Mouse (Mus musculus) olfactory bulb, adult 2 months (tissue): Measurements from ENCODE around the gene Homer3. TPM values are rescaled to one million over a fixed set of nuclear protein-coding genes. Genes with fewer than 3 reads are reported as not detected.

ENCODE experiments used
- H3K27ac ChIP-seq: fragments of 200-500 bp; 2 replicates; pipeline ENCODE4 v1.5.1; 2012; ENCODE audit warnings: low read depth, low read length; ENCODE audit not compliant: insufficient read depth
- H3K4me1 ChIP-seq: fragments of 200-500 bp; 2 replicates; pipeline ENCODE4 v1.6.1; 2012; ENCODE audit warnings: low read length; ENCODE audit not compliant: control insufficient read depth, insufficient read depth
- H3K4me3 ChIP-seq: fragments of 200-500 bp; 2 replicates; pipeline ENCODE4 v1.5.1; 2012; ENCODE audit warnings: mild to moderate bottlenecking, low read depth, low read length, moderate library complexity; ENCODE audit not compliant: insufficient read depth
- CTCF ChIP-seq: fragments of 200-500 bp; IDR thresholded peaks from 2 replicates; pipeline ENCODE4 v1.5.1; 2012; ENCODE audit warnings: low read depth, mild to moderate bottlenecking, low read length, moderate library complexity; ENCODE audit not compliant: insufficient read depth
- POLR2A ChIP-seq: fragments of 200-500 bp; IDR thresholded peaks from 2 replicates; pipeline ENCODE4 v1.6.1; 2012; ENCODE audit warnings: mild to moderate bottlenecking, low read depth, low read length, moderate library complexity; ENCODE audit not compliant: insufficient read depth
- WGBS: fragments of 180-500 bp; shearing (Covaris S2); methylation state at CpG from one replicate; pipeline ENCODE4 v1.1.7; 2018; 5-methylcytosine and 5-hydroxymethylcytosine counted together
- polyA plus RNA-seq: library from polyadenylated mRNA; stranded (reverse); fragments of >200 nt; gene quantifications from 2 replicates; pipeline ENCODE4 v1.2.4, GENCODE M21; 2012; ENCODE audit warnings: low replicate concordance; ENCODE audit not compliant: missing spikeins, insufficient read depth, insufficient read length

The Homer3 gene
- polyA plus RNA-seq, 1 experiment, result not detected

DNA sequence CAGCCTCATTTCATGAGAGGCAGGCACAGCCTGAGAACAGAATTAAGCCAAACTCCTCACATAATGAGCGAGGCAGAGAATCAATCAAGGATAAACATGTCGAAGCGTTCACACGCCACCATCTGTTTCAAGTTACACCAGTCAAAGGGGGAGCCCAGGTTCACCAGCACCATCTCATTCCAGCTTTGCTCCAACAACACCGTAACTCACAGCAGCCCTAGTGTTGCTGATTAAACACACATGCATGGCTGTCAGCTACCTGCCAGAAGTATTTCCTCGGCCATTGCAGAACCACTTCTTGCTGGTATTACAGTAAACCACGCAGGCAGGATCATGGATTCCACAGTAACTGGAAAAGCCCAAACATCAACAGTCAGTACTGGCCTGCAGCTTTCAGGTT lies 60.4 kb downstream of the Homer3 start:
- H3K4me3 ChIP-seq, result no peak overlapping the region
- peaks cover 15% of the 10 kb centered on the region for H3K4me1 ChIP-seq
- H3K27ac ChIP-seq, result no peak overlapping the region
- TF ChIP-seq CTCF (no peak), POLR2A (no peak)
- WGBS, result 80% methylated on average over 7 of the region's 7 CpGs

DNA sequence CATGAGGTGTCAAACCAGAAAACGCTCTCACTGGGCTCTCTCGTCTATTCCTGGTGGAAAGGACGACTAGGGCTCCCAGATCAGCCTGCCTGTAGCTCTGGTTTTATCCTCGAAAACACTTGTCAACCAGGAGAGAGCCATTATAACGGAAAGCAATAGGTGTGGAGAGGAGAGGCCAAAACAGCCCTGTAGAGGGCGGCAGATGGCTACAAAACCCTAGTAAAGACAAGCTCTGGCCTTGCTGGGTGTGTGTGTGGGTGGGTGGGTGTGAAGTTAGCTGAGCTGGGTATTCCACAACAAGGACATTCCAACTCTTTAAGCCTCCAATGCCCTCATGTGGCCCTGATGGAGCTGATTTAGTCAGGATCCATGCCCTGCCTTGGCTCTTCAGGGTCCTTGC lies 61.1 kb downstream of the Homer3 start:
- WGBS, result 47% methylated on average over 6 of the region's 6 CpGs
- Histone ChIP-seq H3K4me1 (peaks cover 19% of the 10 kb centered on the region), H3K27ac (no peak overlapping the region), H3K4me3 (no peak overlapping the region)
- TF ChIP-seq POLR2A (no peak), CTCF (no peak)

Other genes starting within 250 kb of the Homer3 start
- not detected in 2 replicates for gene Mau2, start 240.1 kb upstream of the Homer3 start, polyA plus RNA-seq
- not detected in 2 replicates for gene Sugp1, start 240.0 kb upstream of the Homer3 start, polyA plus RNA-seq
- gene Tm6sf2, start 209.9 kb upstream of the Homer3 start, polyA plus RNA-seq, result not detected in 2 replicates
- not detected in 2 replicates for gene Hapln4, start 199.4 kb upstream of the Homer3 start, polyA plus RNA-seq
- 84.7 TPM in 1 of 2 replicates, not detected in the other for gene Ncan, start 162.0 kb upstream of the Homer3 start, polyA plus RNA-seq
- not detected in 2 replicates for gene Nr2c2ap, start 151.5 kb upstream of the Homer3 start, polyA plus RNA-seq
- gene Rfxank, start 143.7 kb upstream of the Homer3 start, polyA plus RNA-seq, result not detected in 2 replicates
- not detected in 2 replicates for gene Borcs8, start 143.3 kb upstream of the Homer3 start, polyA plus RNA-seq
- gene Mef2b, start 143.1 kb upstream of the Homer3 start, polyA plus RNA-seq, result not detected in 2 replicates
- gene Tmem161a, start 110.5 kb upstream of the Homer3 start, polyA plus RNA-seq, result not detected in 2 replicates
- not detected in 2 replicates for gene Slc25a42, start 70.5 kb upstream of the Homer3 start, polyA plus RNA-seq
- gene Sugp2, start 48.6 kb upstream of the Homer3 start, polyA plus RNA-seq, result not detected in 2 replicates
- not detected in 2 replicates for gene Armc6, start 48.4 kb upstream of the Homer3 start, polyA plus RNA-seq
- gene Ddx49, start 19.7 kb downstream of the Homer3 start, polyA plus RNA-seq, result not detected in 2 replicates
- not detected in 2 replicates for gene Cope, start 19.7 kb downstream of the Homer3 start, polyA plus RNA-seq
- gene Cers1, start 32.9 kb downstream of the Homer3 start, polyA plus RNA-seq, result not detected in 2 replicates
- gene Gdf1, start 47.0 kb downstream of the Homer3 start, polyA plus RNA-seq, result not detected in 2 replicates
- gene Upf1, start 70.5 kb downstream of the Homer3 start, polyA plus RNA-seq, result not detected in 2 replicates
- gene Comp, start 90.7 kb downstream of the Homer3 start, polyA plus RNA-seq, result not detected in 2 replicates
- not detected in 2 replicates for gene Crtc1, start 156.8 kb downstream of the Homer3 start, polyA plus RNA-seq
- not detected in 2 replicates for gene Klhl26, start 194.1 kb downstream of the Homer3 start, polyA plus RNA-seq
- gene Tmem59l, start 204.5 kb downstream of the Homer3 start, polyA plus RNA-seq, result not detected in 2 replicates
- gene Crlf1, start 210.3 kb downstream of the Homer3 start, polyA plus RNA-seq, result not detected in 2 replicates
- gene Rex1bd, start 223.9 kb downstream of the Homer3 start, polyA plus RNA-seq, result not detected in 2 replicates
- gene Uba52, start 228.0 kb downstream of the Homer3 start, polyA plus RNA-seq, result 789 TPM in 1 of 2 replicates, not detected in the other
- gene Fkbp8, start 244.9 kb downstream of the Homer3 start, polyA plus RNA-seq, result not detected in 2 replicates
- not detected in 2 replicates for gene Kxd1, start 245.1 kb downstream of the Homer3 start, polyA plus RNA-seq